ENCODE assay signal across 8 mouse cellular contexts in genomic region chr12:109608576-109609440, GRCm38 (mm10). TPM values are rescaled to one million over a fixed set of nuclear protein-coding genes. Genes with fewer than 3 reads are reported as not detected.
DNase-seq lines count a peak whose midpoint lies in the region; ATAC-seq and TF ChIP-seq lines count a peak whose summit lies in the region.

No protein-coding gene starts in this region.

- H3K4me2 ChIP-seq in kidney, embryonic 16.5 days (replicated peaks; ENCODE audit: low read depth, low read length) = no peak overlapping the region
- H3K4me2 ChIP-seq in lung, postnatal 0 days (replicated peaks; ENCODE audit: low read depth, low read length) = no peak overlapping the region

- H3K27ac ChIP-seq in cerebellum, adult 2 months (ENCODE audit: insufficient read depth, low read length) = no peak overlapping the region
- H3K27ac ChIP-seq in kidney, embryonic 16.5 days (ENCODE audit: low read length) = no peak overlapping the region
- no peak overlapping the region; the same call in 1 of the 2 replicates for H3K27ac ChIP-seq in lung, postnatal 0 days (ENCODE audit: low read length)

- no peak for TF ChIP-seq POLR2A in cerebellum, adult 2 months (IDR thresholded peaks at IDR 0.05; ENCODE audit: borderline replicate concordance, insufficient read depth, low read length)

- ATAC-seq in cerebellum, adult (ENCODE audit: insufficient number of reproducible peaks, low FRiP score, low TSS enrichment) = no peak
- ATAC-seq in kidney, embryonic 16.5 days (ENCODE audit: low FRiP score, low TSS enrichment) = no peak
- no peak for ATAC-seq in lung, postnatal 0 days

- H3K4me3 ChIP-seq in cerebellum, adult 2 months (replicated peaks; ENCODE audit: insufficient read depth, low read depth, low read length) = no peak overlapping the region
- no peak overlapping the region for H3K4me3 ChIP-seq in kidney, embryonic 16.5 days (ENCODE audit: low read length)
- H3K4me3 ChIP-seq in lung, postnatal 0 days (ENCODE audit: low read depth, low read length) = no peak overlapping the region

- no peaks in the 10 kb centered on the region for H3K27me3 ChIP-seq in cerebellum, adult 2 months (ENCODE audit: control insufficient read depth, insufficient read depth, low read length)
- H3K27me3 ChIP-seq in kidney, embryonic 16.5 days (ENCODE audit: insufficient read depth, low read length) = peaks cover 17% of the 10 kb centered on the region
- no peaks in the 10 kb centered on the region for H3K27me3 ChIP-seq in lung, postnatal 0 days (replicated peaks; ENCODE audit: insufficient read depth, low read length)

- no peaks in the 10 kb centered on the region for H3K4me1 ChIP-seq in cerebellum, adult 2 months (ENCODE audit: control insufficient read depth, insufficient read depth, low read length)
- H3K4me1 ChIP-seq in kidney, embryonic 16.5 days (ENCODE audit: insufficient read depth, low read length) = no peaks in the 10 kb centered on the region
- H3K4me1 ChIP-seq in lung, postnatal 0 days (ENCODE audit: insufficient read depth, low read depth, low read length) = no peaks in the 10 kb centered on the region

- WGBS in cerebellum, adult 2 months = 43% methylated on average over 13 of the region's 13 CpGs
- WGBS in kidney, embryonic 16.5 days = 32% methylated on average over 13 of the region's 13 CpGs
- WGBS in lung, postnatal 0 days = 53% methylated on average over 13 of the region's 13 CpGs

- peak in 1 of 2 experiments; percentile 11 for DNase-seq in cerebellum, adult 2 months
- DNase-seq in kidney, postnatal 4 days = peak; percentile 47 to 51
- DNase-seq in embryo, embryonic 11 days = peak; percentile 62
- peak; percentile 16 for DNase-seq in lung, postnatal 0 days (ENCODE audit: low spot score)
- no peak for DNase-seq in frontal cortex, postnatal 14 days (ENCODE audit: low spot score in 2 of 2)
- DNase-seq in thymus, postnatal 10 days (ENCODE audit: low spot score in 2 of 2) = no peak

- no peak overlapping the region for H3K9ac ChIP-seq in kidney, embryonic 16.5 days (replicated peaks; ENCODE audit: low read length)
- no peak overlapping the region for H3K9ac ChIP-seq in lung, postnatal 0 days (replicated peaks; ENCODE audit: low read depth)

- TF ChIP-seq CTCF in cerebellum, adult 2 months (IDR thresholded peaks at IDR 0.05; ENCODE audit: borderline replicate concordance, insufficient read depth, low read depth, low read length) = peak; percentile 18; the same call in 1 of the 2 replicates
- peak; percentile 61 for TF ChIP-seq CTCF in lung, postnatal 0 days (IDR thresholded peaks at IDR 0.05)

- TF ChIP-seq EP300 in lung, postnatal 0 days (IDR thresholded peaks at IDR 0.05) = no peak

- no peaks in the 10 kb centered on the region for H3K9me3 ChIP-seq in kidney, embryonic 16.5 days (ENCODE audit: low read length)
- H3K9me3 ChIP-seq in lung, postnatal 0 days (ENCODE audit: low read length) = no peaks in the 10 kb centered on the region

- H3K36me3 ChIP-seq in kidney, embryonic 16.5 days (ENCODE audit: insufficient read depth, low read length) = peaks cover 6% of the 10 kb centered on the region; the same call in 1 of the 2 replicates
- H3K36me3 ChIP-seq in lung, postnatal 0 days (ENCODE audit: insufficient read depth, low read length) = no peaks in the 10 kb centered on the region

RNA-seq across cellular contexts. Expression of gene Rtl1, which starts 8.7 kb away (rescaled TPM):
- polyA plus RNA-seq in cerebellum, adult 2 months (2012; rRNA removed) = 0.40 and 0.67 TPM in 2 replicates
- polyA plus RNA-seq in kidney, embryonic 16.5 days (2015; fragmentation: Nextera tagmentation; extraction: Ambion mirVana) = 0.46 and 0.62 TPM in 2 replicates
- 0.13 and 0.14 TPM in 2 replicates for polyA plus RNA-seq in lung, postnatal 0 days (2015; fragmentation: Nextera tagmentation; extraction: Ambion mirVana)

Comparison
In these comparisons a context has a peak if more than half of its experiments do, and no peak if none do; other contexts are left out.
1. DNase-seq: peak in kidney, postnatal 4 days (2 of 2), embryo, embryonic 11 days (single experiment) and lung, postnatal 0 days (single experiment); none in frontal cortex, postnatal 14 days (0 of 2) and thymus, postnatal 10 days (0 of 2).